Mouse (Mus musculus) C2C12 (cell line): ENCODE data around the gene Cdsn.

Experiments used
- CEBPB ChIP-seq: IDR thresholded peaks from one replicate; pipeline ENCODE4 v1.6.1; 2011; ENCODE audit warnings: low read depth, mild to moderate bottlenecking, control low read depth, moderate library complexity
- CTCF ChIP-seq: IDR thresholded peaks from one replicate; pipeline ENCODE4 v1.5.1; 2011; ENCODE audit not compliant: control insufficient read depth, insufficient read depth, insufficient read length
- MYOD1 ChIP-seq: IDR thresholded peaks from one replicate; pipeline ENCODE4 v1.6.1; 2011; ENCODE audit warnings: low read depth; ENCODE audit not compliant: control insufficient read depth, insufficient read length
- USF1 ChIP-seq: IDR thresholded peaks from one replicate; pipeline ENCODE4 v1.6.1; 2011; ENCODE audit warnings: low read depth, mild to moderate bottlenecking, control low read depth, moderate library complexity

GRCm38 (mm10) chr17:35567767-35568166 is 15.8 kb downstream of the Cdsn start:
- TF ChIP-seq CTCF (no peak), CEBPB (no peak), MYOD1 (no peak), USF1 (no peak)
